Mouse (Mus musculus) spleen, embryonic (tissue): ENCODE results near the gene Rapgefl1.

ENCODE experiments used
- CTCF ChIA-PET: fragments of 350-600 bp; sonication (Branson Sonifier 250); formaldehyde crosslinking; loops from one replicate; lab custom pipeline; 2022; lab: Charles Lee

Gene Rapgefl1

GRCm38 (mm10) chr11:98836651-98837141 is at the start of gene Rapgefl1:
TSS of gene Rapgefl1 (plus strand) at chr11:98836785.
- CTCF ChIA-PET: interaction anchor here (0.6 to 0.7 kb wide), 2 partner anchors 574 to 1470 kb away, joined by 3 to 4 read pairs; no protein-coding TSS in a partner anchor

GRCm38 (mm10) chr11:98787229-98787628 is 49.4 kb upstream of the Rapgefl1 start:
- CTCF ChIA-PET: interaction anchor here (0.7 to 2.5 kb wide), 11 partner anchors 8 to 126 kb away, joined by 3 to 18 read pairs (median 3); partner anchors contain the start of genes Msl1, Nr1d1 and Thra

- CTCF ChIA-PET: interaction anchor here (0.7 to 2.5 kb wide), 6 partner anchors 12 to 125 kb away, joined by 3 to 18 read pairs (median 4); partner anchors contain the start of genes Nr1d1 and Thra
Observed at GRCm38 (mm10) chr11:98787691-98788090, 48.9 kb upstream of the Rapgefl1 start.

- CTCF ChIA-PET: interaction anchor here (2.4 kb wide), 1 partner anchor 46 kb away, joined by 11 read pairs; the partner anchor contains the start of gene Thra
Observed at GRCm38 (mm10) chr11:98788139-98788538, 48.4 kb upstream of the Rapgefl1 start.

GRCm38 (mm10) chr11:98788550-98789218 is 47.9 kb upstream of the Rapgefl1 start:
- CTCF ChIA-PET: interaction anchor here (0.6 to 2.4 kb wide), 5 partner anchors 10 to 47 kb away, joined by 4 to 14 read pairs (median 10); partner anchors contain the start of gene Thra

- CTCF ChIA-PET: interaction anchor here (0.6 to 1.4 kb wide), 7 partner anchors 15 to 179 kb away, joined by 3 to 10 read pairs (median 7); no protein-coding TSS in a partner anchor
Observed at GRCm38 (mm10) chr11:98789219-98789807, 47.3 kb upstream of the Rapgefl1 start.

GRCm38 (mm10) chr11:98789824-98790223 is 46.8 kb upstream of the Rapgefl1 start:
- CTCF ChIA-PET: interaction anchor here (0.6 to 1.4 kb wide), 6 partner anchors 15 to 179 kb away, joined by 3 to 10 read pairs (median 6); no protein-coding TSS in a partner anchor

GRCm38 (mm10) chr11:98790631-98791205 is 45.9 kb upstream of the Rapgefl1 start:
- CTCF ChIA-PET: interaction anchor here (0.6 to 0.7 kb wide), 2 partner anchors 15 to 25 kb away, joined by 6 to 21 read pairs; no protein-coding TSS in a partner anchor

- CTCF ChIA-PET: no interaction called here
Observed at GRCm38 (mm10) chr11:98791448-98791847, 45.1 kb upstream of the Rapgefl1 start.

GRCm38 (mm10) chr11:98792081-98792480 is 44.5 kb upstream of the Rapgefl1 start:
- CTCF ChIA-PET: no interaction called here

GRCm38 (mm10) chr11:98794469-98795014 is 42.0 kb upstream of the Rapgefl1 start:
- CTCF ChIA-PET: interaction anchor here (0.7 kb wide), 1 partner anchor 94 kb away, joined by 15 read pairs; no protein-coding TSS in a partner anchor

GRCm38 (mm10) chr11:98795015-98795713 is 41.4 kb upstream of the Rapgefl1 start, which contains the start of gene Msl1:
TSS of gene Msl1 (plus strand) at chr11:98795516.
- CTCF ChIA-PET: interaction anchor here (0.6 to 1.5 kb wide), 3 partner anchors 8 to 95 kb away, joined by 3 to 15 read pairs (median 4); no protein-coding TSS in a partner anchor

GRCm38 (mm10) chr11:98795714-98796514 is 40.7 kb upstream of the Rapgefl1 start:
- CTCF ChIA-PET: interaction anchor here (0.6 to 1.5 kb wide), 4 partner anchors 9 to 58 kb away, joined by 3 to 4 read pairs (median 3); no protein-coding TSS in a partner anchor

- CTCF ChIA-PET: interaction anchor here (1.0 to 1.5 kb wide), 4 partner anchors 10 to 55 kb away, joined by 3 to 4 read pairs (median 3); no protein-coding TSS in a partner anchor
Observed at GRCm38 (mm10) chr11:98796515-98797216, 39.9 kb upstream of the Rapgefl1 start.

- CTCF ChIA-PET: interaction anchor here (1.0 kb wide), 1 partner anchor 56 kb away, joined by 3 read pairs; no protein-coding TSS in a partner anchor
Observed at GRCm38 (mm10) chr11:98797306-98797705, 39.3 kb upstream of the Rapgefl1 start.

- CTCF ChIA-PET: interaction anchor here (1.0 kb wide), 1 partner anchor 56 kb away, joined by 3 read pairs; no protein-coding TSS in a partner anchor
Observed at GRCm38 (mm10) chr11:98797909-98798308, 38.7 kb upstream of the Rapgefl1 start.

GRCm38 (mm10) chr11:98804605-98805004 is 32.0 kb upstream of the Rapgefl1 start, which contains the start of gene Casc3:
TSS of gene Casc3 (plus strand) at chr11:98804905.
- CTCF ChIA-PET: interaction anchor here (0.6 kb wide), 1 partner anchor 518 kb away, joined by 3 read pairs; the partner anchor contains the start of gene Krt25

- CTCF ChIA-PET: interaction anchor here (0.6 kb wide), 2 partner anchors 19 to 101 kb away, joined by 3 to 7 read pairs; no protein-coding TSS in a partner anchor
Observed at GRCm38 (mm10) chr11:98808417-98808816, 28.2 kb upstream of the Rapgefl1 start.
